Mouse (Mus musculus) erythroblast, embryonic 14.5 days (primary cell): ENCODE measurements around the gene Tprgl. TPM values are rescaled to one million over a fixed set of nuclear protein-coding genes. Genes with fewer than 3 reads are reported as not detected.

Experiments
- H3K27me3 ChIP-seq: 2 replicates; pipeline ENCODE4 v1.6.1; 2012; ENCODE audit warnings: inconsistent platforms; ENCODE audit not compliant: control insufficient read depth
- H3K36me3 ChIP-seq: 2 replicates; pipeline ENCODE4 v1.6.1; 2012; ENCODE audit warnings: mild to moderate bottlenecking, inconsistent platforms; ENCODE audit not compliant: control insufficient read depth
- H3K4me1 ChIP-seq: 2 replicates; pipeline ENCODE4 v1.6.1; 2012; ENCODE audit warnings: inconsistent platforms; ENCODE audit not compliant: control insufficient read depth
- H3K4me3 ChIP-seq: replicated peaks from 2 replicates; pipeline ENCODE3; 2012; ENCODE audit warnings: moderate library complexity, mild to moderate bottlenecking, inconsistent platforms
- H3K9me3 ChIP-seq: 2 replicates; pipeline ENCODE4 v1.6.1; 2012; ENCODE audit warnings: low read length, inconsistent platforms, mixed read lengths; ENCODE audit not compliant: control insufficient read depth
- GATA1 ChIP-seq: IDR thresholded peaks from 2 replicates; pipeline ENCODE4 v1.6.1; 2012; ENCODE audit warnings: low read length, inconsistent platforms, mixed read lengths
- TAL1 ChIP-seq: IDR thresholded peaks from 3 replicates; pipeline ENCODE4 v1.6.1; 2012; ENCODE audit warnings: low read length, inconsistent platforms, mixed read lengths
- polyA plus RNA-seq: library from polyadenylated mRNA; stranded (reverse); fragments of >175 nt; gene quantifications from 2 replicates; pipeline ENCODE4 v1.2.3, GENCODE M21; 2012

The Tprgl gene
- 30.6 and 36.0 TPM in 2 replicates for polyA plus RNA-seq

GRCm38 (mm10) chr4:154160538-154161390, at the start of gene Tprgl:
Gene Tprgl (minus strand): TSS chr4:154160666.
- Histone ChIP-seq H3K9me3 (0 out of 2 replicates have a peak, but pooled peaks cover 2% of the 10 kb centered on the region), H3K27me3 (no peaks in the 10 kb centered on the region), H3K4me3 (peak within 1 kb of the TSS; percentile 89), H3K4me1 (peaks cover 64% of the 10 kb centered on the region), H3K36me3 (peaks cover 42% of the 10 kb centered on the region)
- TF ChIP-seq TAL1 (peak; percentile 72), GATA1 (peak; percentile 78)

GRCm38 (mm10) chr4:154209825-154210224, 49.4 kb upstream of the Tprgl start:
- peaks cover 8% of the 10 kb centered on the region; the same call in 1 of the 2 replicates for H3K27me3 ChIP-seq
- no peak overlapping the region for H3K4me3 ChIP-seq
- no peak for TF ChIP-seq TAL1
- TF ChIP-seq GATA1: no peak
- peaks cover 16% of the 10 kb centered on the region for H3K4me1 ChIP-seq
- H3K9me3 ChIP-seq: peaks cover 7% of the 10 kb centered on the region; the same call in 1 of the 2 replicates
- no peaks in the 10 kb centered on the region for H3K36me3 ChIP-seq

GRCm38 (mm10) chr4:154209054-154209453, 48.6 kb upstream of the Tprgl start:
- Histone ChIP-seq H3K9me3 (peaks cover 4% of the 10 kb centered on the region; the same call in 1 of the 2 replicates), H3K4me3 (no peak overlapping the region)
- TF ChIP-seq TAL1 (no peak), GATA1 (no peak)

GRCm38 (mm10) chr4:154207261-154207660, 46.8 kb upstream of the Tprgl start:
- no peaks in the 10 kb centered on the region for H3K4me1 ChIP-seq
- no peaks in the 10 kb centered on the region for H3K9me3 ChIP-seq
- no peak overlapping the region for H3K4me3 ChIP-seq
- H3K27me3 ChIP-seq: no peaks in the 10 kb centered on the region
- H3K36me3 ChIP-seq: no peaks in the 10 kb centered on the region
- TF ChIP-seq TAL1 (no peak), GATA1 (no peak)

More at GRCm38 (mm10) chr4:154209054-154209453, 48.6 kb upstream of the Tprgl start:
- Histone ChIP-seq H3K4me1 (peaks cover 10% of the 10 kb centered on the region), H3K36me3 (no peaks in the 10 kb centered on the region), H3K27me3 (peaks cover 8% of the 10 kb centered on the region; the same call in 1 of the 2 replicates)

- Histone ChIP-seq H3K27me3 (no peaks in the 10 kb centered on the region), H3K4me3 (no peak overlapping the region), H3K9me3 (no peaks in the 10 kb centered on the region), H3K36me3 (no peaks in the 10 kb centered on the region), H3K4me1 (no peaks in the 10 kb centered on the region)
- no peak for TF ChIP-seq GATA1
- TF ChIP-seq TAL1: no peak
Observed at GRCm38 (mm10) chr4:154205392-154205791, 44.9 kb upstream of the Tprgl start.

- no peaks in the 10 kb centered on the region for H3K36me3 ChIP-seq
- no peaks in the 10 kb centered on the region for H3K27me3 ChIP-seq
- H3K4me3 ChIP-seq: no peak overlapping the region
- TF ChIP-seq TAL1 (no peak), GATA1 (no peak)
- no peaks in the 10 kb centered on the region for H3K4me1 ChIP-seq
- no peaks in the 10 kb centered on the region for H3K9me3 ChIP-seq
Observed at GRCm38 (mm10) chr4:154204532-154204931, 44.1 kb upstream of the Tprgl start.

GRCm38 (mm10) chr4:154201511-154201910, 41.0 kb upstream of the Tprgl start:
- Histone ChIP-seq H3K27me3 (no peaks in the 10 kb centered on the region), H3K9me3 (no peaks in the 10 kb centered on the region), H3K36me3 (no peaks in the 10 kb centered on the region), H3K4me3 (no peak overlapping the region), H3K4me1 (no peaks in the 10 kb centered on the region)
- no peak for TF ChIP-seq TAL1

GRCm38 (mm10) chr4:154198377-154198961, 38.0 kb upstream of the Tprgl start:
- Histone ChIP-seq H3K4me1 (no peaks in the 10 kb centered on the region), H3K27me3 (no peaks in the 10 kb centered on the region)

GRCm38 (mm10) chr4:154197961-154198360, 37.5 kb upstream of the Tprgl start:
- Histone ChIP-seq H3K36me3 (no peaks in the 10 kb centered on the region), H3K4me3 (no peak overlapping the region), H3K4me1 (no peaks in the 10 kb centered on the region), H3K27me3 (no peaks in the 10 kb centered on the region), H3K9me3 (no peaks in the 10 kb centered on the region)
- TF ChIP-seq GATA1: no peak
- TF ChIP-seq TAL1: no peak

More at GRCm38 (mm10) chr4:154198377-154198961, 38.0 kb upstream of the Tprgl start:
- no peak overlapping the region for H3K4me3 ChIP-seq
- TF ChIP-seq GATA1: no peak
- TF ChIP-seq TAL1: no peak
- H3K36me3 ChIP-seq: no peaks in the 10 kb centered on the region
- H3K9me3 ChIP-seq: no peaks in the 10 kb centered on the region
